Mouse (Mus musculus) megakaryocyte, embryonic 14.5 days (primary cell): ENCODE data around the gene Lypd8.

ENCODE experiments used
- FLI1 ChIP-seq: IDR thresholded peaks from 2 replicates; pipeline ENCODE4 v1.6.1; 2012; ENCODE audit warnings: low read length, inconsistent platforms, mixed read lengths
- GATA1 ChIP-seq: IDR thresholded peaks from 3 replicates; pipeline ENCODE4 v1.6.1; 2012; ENCODE audit warnings: mixed read lengths, low read length, inconsistent platforms, borderline replicate concordance

DNA sequence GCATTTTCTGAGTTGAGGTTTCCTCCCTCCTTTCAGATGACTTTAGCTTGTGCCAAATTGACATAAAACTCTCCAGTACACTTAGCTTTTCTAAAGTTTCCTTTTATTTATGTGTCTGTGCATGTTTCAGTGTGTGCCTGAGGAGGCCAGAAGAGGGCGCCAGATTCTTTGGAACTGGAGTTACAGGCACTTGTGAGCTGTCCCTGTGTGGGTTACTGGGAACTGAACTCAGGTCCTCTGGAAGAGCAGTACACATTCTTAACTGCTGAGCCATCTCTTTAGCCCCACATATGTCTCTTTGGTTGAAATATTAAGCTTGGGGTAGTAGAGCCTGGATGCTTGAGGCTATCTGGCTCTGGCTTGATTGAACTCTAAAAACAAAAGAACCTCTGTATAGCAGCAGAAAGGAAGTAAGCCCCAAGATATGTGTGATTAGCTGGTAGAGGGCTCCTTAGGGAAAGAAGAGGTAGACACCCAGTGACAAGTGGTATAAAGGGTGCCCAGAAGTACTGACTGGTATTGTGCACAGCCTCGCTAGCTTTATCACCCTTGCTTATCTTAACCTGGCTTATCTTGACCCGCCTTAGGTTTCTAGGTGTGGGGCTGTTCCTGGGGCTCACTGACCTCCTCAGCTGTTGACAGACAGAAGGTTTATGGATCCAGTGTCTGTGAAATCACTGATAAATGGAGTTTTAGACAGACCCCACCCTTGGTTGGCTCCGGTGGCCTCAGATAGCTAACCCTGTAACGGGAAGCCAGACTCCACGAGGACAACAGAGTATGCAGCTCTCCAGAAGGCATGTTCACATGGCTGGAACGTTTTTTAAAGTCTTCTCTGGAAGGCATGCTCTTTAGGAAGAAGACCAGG lies 25.9 kb upstream of the Lypd8 start:
- TF ChIP-seq GATA1 (no peak), FLI1 (no peak)
